Mouse (Mus musculus) hematopoietic multipotent progenitor cell, adult 10-12 weeks (in vitro differentiated cells): ENCODE measurements around the gene Gm28036. TPM values are rescaled to one million over a fixed set of nuclear protein-coding genes. Genes with fewer than 3 reads are reported as not detected.

Experiments used
- polyA plus RNA-seq: library from polyadenylated mRNA; stranded (reverse); fragments of >175 nt; gene quantifications from 2 replicates; pipeline ENCODE4 v1.2.3, GENCODE M21; 2012; ENCODE audit warnings: low replicate concordance

Gene Gm28036
- polyA plus RNA-seq, result 11.2 and 12.4 TPM in 2 replicates

GRCm38 (mm10) chr2:156126992-156127391 lies at the start of gene Gm28036:
TSS of gene Gm28036 (minus strand) at chr2:156127092.

GRCm38 (mm10) chr2:156143953-156144724 lies 17.2 kb upstream of the Gm28036 start, which contains the start of the genes Romo1 and Nfs1:
TSS of gene Romo1 (plus strand) at chr2:156144039.
TSS of gene Nfs1 (minus strand) at chr2:156144186.

GRCm38 (mm10) chr2:156111358-156112079 lies 15.4 kb downstream of the Gm28036 start, which contains the start of the genes Cpne1 and Rbm12:
TSS of gene Cpne1 (minus strand) at chr2:156111965.
TSS of gene Rbm12 (minus strand) at chr2:156111978.

GRCm38 (mm10) chr2:156065099-156066041 lies 61.5 kb downstream of the Gm28036 start, which contains the start of gene Spag4:
TSS of gene Spag4 (plus strand) at chr2:156065175.

GRCm38 (mm10) chr2:156052816-156053215 lies 74.1 kb downstream of the Gm28036 start, which contains the start of gene Fer1l4:
TSS of gene Fer1l4 (minus strand) at chr2:156052947.

Other genes starting within 250 kb of the Gm28036 start
- gene Uqcc1, start 196.8 kb downstream of the Gm28036 start, polyA plus RNA-seq, result 1.3 and 2.2 TPM in 2 replicates
- gene Gm15557, start 186.4 kb downstream of the Gm28036 start, polyA plus RNA-seq, result not detected in 2 replicates
- not detected in 2 replicates for gene Gdf5, start 181.7 kb downstream of the Gm28036 start, polyA plus RNA-seq
- gene Cep250, start 170.6 kb downstream of the Gm28036 start, polyA plus RNA-seq, result 27.5 and 34.6 TPM in 2 replicates
- gene 6430550D23Rik, start 119.1 kb downstream of the Gm28036 start, polyA plus RNA-seq, result 0.07 and 0.43 TPM in 2 replicates
- gene Ergic3, start 119.0 kb downstream of the Gm28036 start, polyA plus RNA-seq, result 55.0 and 74.5 TPM in 2 replicates
- 0.03 and 0.06 TPM in 2 replicates for gene Fer1l4, start 74.1 kb downstream of the Gm28036 start, polyA plus RNA-seq
- gene Spag4, start 61.9 kb downstream of the Gm28036 start, polyA plus RNA-seq, result 0.55 and 1.2 TPM in 2 replicates
- 49.8 and 73.1 TPM in 2 replicates for gene Cpne1, start 15.1 kb downstream of the Gm28036 start, polyA plus RNA-seq
- gene Rbm12, start 15.1 kb downstream of the Gm28036 start, polyA plus RNA-seq, result 5.5 and 5.8 TPM in 2 replicates
- 101 and 149 TPM in 2 replicates for gene Romo1, start 16.9 kb upstream of the Gm28036 start, polyA plus RNA-seq
- gene Nfs1, start 17.1 kb upstream of the Gm28036 start, polyA plus RNA-seq, result 19.9 and 30.5 TPM in 2 replicates
- 324 and 419 TPM in 2 replicates for gene Rbm39, start 53.1 kb upstream of the Gm28036 start, polyA plus RNA-seq
- gene Phf20, start 69.4 kb upstream of the Gm28036 start, polyA plus RNA-seq, result 41.6 and 53.4 TPM in 2 replicates
- 0.55 and 2.6 TPM in 2 replicates for gene Cnbd2, start 185.2 kb upstream of the Gm28036 start, polyA plus RNA-seq
- 790 and 1,824 TPM in 2 replicates for gene Scand1, start 185.6 kb upstream of the Gm28036 start, polyA plus RNA-seq